Mouse (Mus musculus) cerebellum, adult 2 months (tissue): ENCODE data around the gene Aes. TPM values are rescaled to one million over a fixed set of nuclear protein-coding genes. Genes with fewer than 3 reads are reported as not detected.

Experiments used
- DNase-seq, 2 experiments: peaks; one replicate each; pipeline ENCODE4 v3.0.0; 2021
- H3K27ac ChIP-seq: fragments of 200-500 bp; 2 replicates; pipeline ENCODE4 v1.5.1; 2012; ENCODE audit warnings: low read length, control low read depth, inconsistent platforms; ENCODE audit not compliant: insufficient read depth
- H3K27me3 ChIP-seq: fragments of 200-500 bp; 2 replicates; pipeline ENCODE4 v1.6.1; 2012; ENCODE audit warnings: inconsistent platforms, mild to moderate bottlenecking, low read length, moderate library complexity; ENCODE audit not compliant: control insufficient read depth, insufficient read depth
- H3K4me1 ChIP-seq: fragments of 200-500 bp; 2 replicates; pipeline ENCODE4 v1.6.1; 2011; ENCODE audit warnings: low read length; ENCODE audit not compliant: control insufficient read depth, insufficient read depth
- H3K4me3 ChIP-seq: fragments of 200-500 bp; replicated peaks from 2 replicates; pipeline ENCODE3; 2011; ENCODE audit warnings: mild to moderate bottlenecking, low read depth, low read length, control low read depth; ENCODE audit not compliant: insufficient read depth
- CTCF ChIP-seq: fragments of 200-500 bp; IDR thresholded peaks from 2 replicates; pipeline ENCODE4 v1.5.1; 2011; ENCODE audit warnings: low read depth, mild to moderate bottlenecking, control low read depth, low read length, moderate library complexity, borderline replicate concordance; ENCODE audit not compliant: insufficient read depth
- POLR2A ChIP-seq: fragments of 200-500 bp; IDR thresholded peaks from 2 replicates; pipeline ENCODE4 v1.6.1; 2011; ENCODE audit warnings: low read length, control low read depth, borderline replicate concordance; ENCODE audit not compliant: insufficient read depth
- WGBS: fragments of 180-500 bp; shearing (Covaris S2); methylation state at CpG from one replicate; pipeline ENCODE4 v1.1.7; 2018; 5-methylcytosine and 5-hydroxymethylcytosine counted together
- polyA plus RNA-seq: library from polyadenylated mRNA; depleted of rRNA; stranded (reverse); fragments of >200 nt; gene quantifications from 2 replicates; pipeline ENCODE4 v1.2.3, GENCODE M21; 2012

Gene Aes
- polyA plus RNA-seq, 1 experiment: 1,168 TPM

DNA sequence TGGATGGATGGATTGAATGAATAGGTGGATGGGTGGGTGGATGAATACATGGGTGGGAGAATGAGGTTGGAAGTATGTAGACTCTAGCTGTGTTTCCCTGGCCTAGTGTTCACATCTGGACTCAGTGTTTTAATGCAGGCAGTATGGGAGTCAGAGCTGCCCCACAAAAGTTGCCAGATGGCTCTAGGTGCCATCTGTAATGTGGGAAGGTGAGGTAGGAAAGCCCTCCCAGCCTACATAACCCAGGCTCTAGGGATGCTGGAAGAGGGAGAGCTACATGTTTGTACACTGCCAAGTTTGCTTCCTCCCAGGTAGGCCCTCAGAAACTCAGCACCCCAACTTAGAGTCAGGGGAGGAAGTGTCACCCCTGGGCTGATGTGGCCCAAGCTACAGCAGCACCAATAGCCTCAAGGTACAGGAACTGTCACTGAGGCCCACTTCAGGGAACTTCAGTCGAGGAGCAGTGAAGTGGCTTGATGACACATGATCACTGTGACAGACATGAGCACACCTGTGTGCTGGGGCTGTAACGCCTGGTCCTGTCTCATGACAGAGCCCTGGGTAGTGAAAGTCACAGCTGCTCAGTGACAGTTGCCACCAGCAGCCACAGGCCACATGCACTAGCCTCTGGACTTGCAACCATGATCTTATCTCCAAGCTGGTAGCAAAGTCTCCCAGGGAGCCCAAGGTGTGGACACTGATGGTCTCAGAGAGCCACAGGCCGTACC, 20.8 kb upstream of the Aes start:
- no peak for DNase-seq

DNA sequence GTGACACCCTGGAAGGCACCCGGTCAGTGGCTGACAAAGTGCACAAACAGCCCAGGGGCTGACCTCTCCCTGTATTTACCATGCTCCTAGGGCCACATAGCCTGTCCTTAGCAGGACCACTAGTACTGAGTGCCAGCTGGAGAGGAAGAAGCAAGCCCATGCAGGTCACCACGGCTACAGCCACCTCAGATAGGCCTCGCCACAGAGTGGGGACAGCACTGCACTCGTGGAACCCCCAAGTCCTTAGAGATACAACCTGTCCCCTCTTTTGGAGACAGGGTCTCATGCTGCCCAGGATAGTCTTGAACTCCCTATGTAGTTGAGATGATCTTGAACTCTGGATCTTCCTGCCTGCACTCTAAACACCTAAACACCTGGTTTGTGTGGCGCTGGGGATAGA, 17.9 kb upstream of the Aes start:
- WGBS: 41% methylated on average over 5 of the region's 5 CpGs

More for the DNA sequence above, 20.8 kb upstream of the Aes start:
- WGBS: 56% methylated on average over 3 of the region's 3 CpGs
- 0 out of 2 replicates have a peak overlapping the region, but pooled peaks have one; percentile 10 for H3K27ac ChIP-seq
- no peaks in the 10 kb centered on the region for H3K27me3 ChIP-seq
- peaks cover 53% of the 10 kb centered on the region for H3K4me1 ChIP-seq
- H3K4me3 ChIP-seq: no peak overlapping the region
- TF ChIP-seq POLR2A (no peak), CTCF (no peak)

DNA sequence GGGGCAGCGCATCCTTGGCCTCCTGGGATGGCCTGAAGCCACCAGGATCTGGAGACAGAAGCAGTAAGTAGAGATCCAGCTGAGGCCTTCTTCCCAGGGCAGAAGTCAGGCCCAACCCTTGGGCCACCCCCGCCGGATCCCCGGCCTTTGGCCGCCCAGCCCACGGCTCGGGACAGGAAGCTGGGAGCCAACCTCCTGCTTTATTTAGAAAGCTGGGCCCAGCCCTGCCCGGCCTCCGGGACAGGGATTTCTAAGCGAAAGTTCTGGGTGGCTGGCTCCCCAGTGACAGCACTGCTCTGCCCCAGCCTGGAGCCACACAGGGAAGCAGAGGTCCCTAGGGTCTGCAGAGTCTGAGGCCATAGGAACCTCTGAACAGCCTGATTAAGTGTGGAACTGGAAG, 17.5 kb upstream of the Aes start:
- 48% methylated on average over 10 of the region's 10 CpGs for WGBS
- peaks cover 52% of the 10 kb centered on the region for H3K4me1 ChIP-seq
- no peaks in the 10 kb centered on the region for H3K27me3 ChIP-seq
- TF ChIP-seq POLR2A (no peak), CTCF (no peak)
- 0 out of 2 replicates have a peak overlapping the region, but pooled peaks have one; percentile 36 for H3K27ac ChIP-seq
- no peak for DNase-seq
- no peak overlapping the region for H3K4me3 ChIP-seq

More for the DNA sequence above, 17.9 kb upstream of the Aes start:
- no peak overlapping the region for H3K4me3 ChIP-seq
- TF ChIP-seq POLR2A: no peak
- no peak for TF ChIP-seq CTCF
- 0 out of 2 replicates have a peak overlapping the region, but pooled peaks have one; percentile 36 for H3K27ac ChIP-seq
- H3K27me3 ChIP-seq: no peaks in the 10 kb centered on the region
- peaks cover 52% of the 10 kb centered on the region for H3K4me1 ChIP-seq
- DNase-seq: no peak

- TF ChIP-seq POLR2A (no peak), CTCF (no peak)
- 62% methylated on average over 7 of the region's 7 CpGs for WGBS
- no peak overlapping the region for H3K27ac ChIP-seq
- DNase-seq: no peak
- H3K27me3 ChIP-seq: no peaks in the 10 kb centered on the region
- peaks cover 49% of the 10 kb centered on the region for H3K4me1 ChIP-seq
- peak overlapping the region; percentile 24 for H3K4me3 ChIP-seq
Measured at GRCm38 (mm10) chr10:81542727-81543460, 16.4 kb upstream of the Aes start.

DNA sequence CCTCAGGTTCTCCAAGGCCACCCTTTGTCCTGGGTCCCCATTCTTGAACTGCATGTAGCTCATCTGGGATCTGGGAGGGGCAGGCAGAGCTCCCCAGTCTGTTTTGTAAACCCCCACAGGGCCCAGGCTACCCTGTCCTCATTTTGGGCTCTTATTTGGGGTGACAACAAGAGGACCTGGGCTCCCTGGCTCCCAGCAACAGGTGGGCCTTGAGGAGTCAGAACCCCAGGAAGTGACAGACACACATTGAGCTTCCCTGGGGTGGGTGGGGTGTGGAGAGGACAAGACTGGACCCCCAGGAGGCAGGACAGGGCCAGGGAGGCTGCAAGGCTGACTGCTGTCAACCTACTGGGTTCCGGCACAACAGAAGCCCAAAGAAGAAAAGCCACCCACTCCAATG, 15.7 kb upstream of the Aes start:
- TF ChIP-seq POLR2A (no peak), CTCF (no peak)
- 42% methylated on average over 1 of the region's 1 CpGs for WGBS
- H3K4me3 ChIP-seq: peak overlapping the region; percentile 79
- no peaks in the 10 kb centered on the region for H3K27me3 ChIP-seq
- no peak for DNase-seq
- H3K4me1 ChIP-seq: peaks cover 45% of the 10 kb centered on the region
- no peak overlapping the region for H3K27ac ChIP-seq

GRCm38 (mm10) chr10:81544296-81545160, 14.8 kb upstream of the Aes start:
- peak overlapping the region; percentile 79 for H3K4me3 ChIP-seq
- under 1% methylated on average over 93 of the region's 93 CpGs for WGBS
- no peak for DNase-seq
- H3K4me1 ChIP-seq: peaks cover 42% of the 10 kb centered on the region
- H3K27me3 ChIP-seq: no peaks in the 10 kb centered on the region
- TF ChIP-seq POLR2A (no peak), CTCF (no peak)
- H3K27ac ChIP-seq: peak overlapping the region; percentile 76

DNA sequence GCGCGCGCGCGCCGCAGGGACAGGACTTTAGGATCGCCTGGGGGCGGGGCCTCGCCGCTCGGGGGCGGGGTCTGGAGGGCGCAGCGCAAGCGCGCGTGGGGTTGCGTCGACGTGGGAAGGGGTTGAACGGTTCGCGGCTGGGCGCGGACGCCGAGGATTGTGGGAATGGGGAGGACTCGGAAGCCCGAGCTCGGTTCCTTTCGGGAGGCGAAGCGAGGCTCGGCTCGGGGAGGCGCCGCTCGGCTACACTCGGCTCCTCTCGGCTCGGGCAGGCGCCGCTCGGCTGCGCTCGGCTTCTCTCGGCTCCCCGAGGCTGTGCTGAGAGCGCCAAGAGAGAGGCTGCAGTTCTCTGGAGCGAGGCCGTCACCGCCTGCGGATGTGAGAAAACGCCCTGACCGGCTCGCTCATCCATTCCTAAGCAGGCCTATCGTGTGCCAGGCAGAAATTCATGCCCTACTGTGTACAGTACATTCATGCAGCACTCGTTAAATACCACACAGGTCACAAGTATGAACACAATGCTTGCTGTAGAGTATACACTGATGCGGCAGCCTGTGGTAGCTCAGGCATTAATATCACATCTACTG, 14.0 kb upstream of the Aes start, which contains the start of gene Gna11:
Gna11 (minus strand) TSS at position 30 of the 587 bp plus-strand sequence.
- under 1% methylated on average over 59 of the region's 59 CpGs for WGBS
- TF ChIP-seq CTCF: no peak
- TF ChIP-seq POLR2A: peak; percentile 87; the same call in 1 of the 2 replicates
- H3K4me3 ChIP-seq: peak within 1 kb of the TSS; percentile 79

More for the DNA sequence above, 14.0 kb upstream of the Aes start, which contains the start of gene Gna11:
- peaks cover 37% of the 10 kb centered on the region for H3K4me1 ChIP-seq
- peak; percentile 100 for DNase-seq
- peak within 1 kb of the TSS; percentile 90 for H3K27ac ChIP-seq
- no peaks in the 10 kb centered on the region for H3K27me3 ChIP-seq
